Mouse (Mus musculus): ENCODE results near the gene Slc36a4. TPM values are rescaled to one million over a fixed set of nuclear protein-coding genes. Genes with fewer than 3 reads are reported as not detected.

Gene Slc36a4
- polyA plus RNA-seq, 1 experiment from 2014 or later = 12.3 TPM

DNA sequence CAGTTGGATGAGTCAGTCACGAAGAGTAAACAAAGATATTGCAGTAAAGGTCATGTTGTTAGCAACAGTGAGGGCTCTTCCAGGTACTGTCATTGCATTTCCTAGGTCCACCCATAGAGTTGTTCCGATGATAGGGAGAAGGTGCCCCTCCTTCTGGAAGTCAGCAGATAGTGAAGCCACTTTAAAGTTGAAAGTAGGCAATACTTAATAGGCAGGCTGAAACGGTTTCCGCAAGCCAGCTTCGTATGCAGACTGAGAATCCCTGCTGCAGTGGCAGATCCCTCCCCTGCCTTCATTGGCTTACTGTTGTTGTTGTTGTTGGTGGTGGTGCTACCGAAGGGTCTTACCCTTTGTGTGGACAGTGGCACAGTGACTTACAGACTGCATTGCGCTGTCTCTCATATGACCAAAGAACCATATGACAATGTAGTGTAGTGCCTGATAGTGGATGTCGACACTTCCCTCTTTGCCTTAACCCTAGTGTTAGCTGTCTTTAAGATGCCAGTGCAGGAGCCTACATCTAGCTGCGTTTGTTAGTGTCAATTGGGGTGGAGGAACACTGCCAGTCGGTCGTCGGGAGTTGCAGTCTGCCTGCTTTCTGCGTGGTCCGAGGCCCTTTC is 449 bp upstream of the Slc36a4 start:
- H3K36me3 ChIP-seq = no peaks in the 10 kb centered on the region
- peak overlapping the region; percentile 73 for H3K4me2 ChIP-seq
- H3K9ac ChIP-seq = peak overlapping the region; percentile 71
- no peaks in the 10 kb centered on the region for H3K27me3 ChIP-seq
- H3K4me1 ChIP-seq = 0 out of 2 replicates have a peak, but pooled peaks cover 12% of the 10 kb centered on the region
- H3K9me3 ChIP-seq = no peaks in the 10 kb centered on the region
- no peak overlapping the region for H3K27ac ChIP-seq
- H3K4me3 ChIP-seq = peak overlapping the region; percentile 71
- peak; percentile 52; the same call in 1 of the 2 replicates for ATAC-seq (ENCODE audit: borderline replicate concordance, extremely low read depth, low FRiP score, low TSS enrichment)
- 11% methylated on average over 14 of the region's 14 CpGs for WGBS

DNA sequence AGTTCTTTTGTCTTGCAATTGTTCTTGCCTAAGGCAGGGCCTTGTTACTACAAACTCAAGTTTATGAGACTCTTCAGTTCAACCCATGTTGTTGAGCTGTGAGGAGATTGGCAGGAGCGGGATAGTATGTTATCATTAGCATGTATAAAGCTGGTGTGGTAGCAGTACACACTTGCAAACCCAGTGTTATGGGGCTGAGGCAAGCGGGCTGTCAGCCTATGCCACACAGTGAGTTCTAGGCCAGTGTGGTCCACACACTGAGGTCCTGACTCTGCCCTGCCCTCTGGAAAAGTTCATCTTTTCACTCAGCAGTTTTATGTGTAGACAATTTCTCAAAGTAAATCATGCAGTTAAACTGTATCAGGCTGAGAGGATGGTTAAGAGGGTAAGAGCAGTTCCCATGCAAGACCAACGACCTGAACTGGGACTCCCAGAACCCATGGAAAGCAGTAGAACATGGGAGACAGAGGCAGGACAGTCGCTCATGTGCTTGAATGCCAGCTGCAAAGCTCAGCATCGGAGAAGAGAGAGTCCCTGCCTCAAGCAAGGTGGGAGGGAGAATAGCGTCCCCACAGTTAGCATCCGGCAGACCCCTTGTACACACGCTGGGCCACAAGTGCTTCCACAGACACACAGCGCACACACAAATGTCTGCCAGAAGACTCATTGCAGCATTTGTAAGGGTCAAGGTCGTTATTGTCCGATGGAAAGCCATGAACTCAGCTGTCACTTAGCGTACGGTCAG is 1.5 kb downstream of the Slc36a4 start:
- no peak overlapping the region for H3K9ac ChIP-seq
- H3K9me3 ChIP-seq = no peaks in the 10 kb centered on the region
- H3K27ac ChIP-seq = no peak overlapping the region
- no peak overlapping the region for H3K4me3 ChIP-seq
- WGBS = 85% methylated on average over 13 of the region's 13 CpGs
- H3K27me3 ChIP-seq = no peaks in the 10 kb centered on the region
- ATAC-seq (ENCODE audit: borderline replicate concordance, extremely low read depth, low FRiP score, low TSS enrichment) = no peak
- 0 out of 2 replicates have a peak, but pooled peaks cover 12% of the 10 kb centered on the region for H3K4me1 ChIP-seq
- H3K4me2 ChIP-seq = peak overlapping the region; percentile 73; the same call in 1 of the 2 replicates
- no peaks in the 10 kb centered on the region for H3K36me3 ChIP-seq

DNA sequence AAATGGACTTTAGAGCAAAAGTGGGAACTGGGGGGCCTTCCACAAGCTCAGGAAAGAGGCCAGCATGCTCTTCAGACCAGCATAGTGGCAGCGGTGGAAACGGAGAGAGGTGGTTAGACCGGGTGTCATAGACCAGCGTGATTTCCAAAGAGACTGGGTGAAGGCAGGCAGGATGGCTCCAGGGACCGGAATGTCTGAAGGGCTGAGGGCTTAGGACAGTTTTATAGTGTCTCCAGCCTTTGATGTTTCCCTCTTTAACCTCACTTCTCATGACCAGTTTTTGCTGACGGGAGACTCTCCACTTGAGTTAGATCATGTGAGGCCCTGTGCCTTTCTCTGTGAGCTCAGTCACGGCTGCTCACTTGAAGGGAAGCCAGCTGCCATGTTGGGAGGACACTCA is 2.1 kb downstream of the Slc36a4 start:
- no peaks in the 10 kb centered on the region for H3K9me3 ChIP-seq
- 89% methylated on average over 7 of the region's 7 CpGs for whole genome bisulfite sequencing
- no peak for ATAC-seq (ENCODE audit: borderline replicate concordance, extremely low read depth, low FRiP score, low TSS enrichment)

DNA sequence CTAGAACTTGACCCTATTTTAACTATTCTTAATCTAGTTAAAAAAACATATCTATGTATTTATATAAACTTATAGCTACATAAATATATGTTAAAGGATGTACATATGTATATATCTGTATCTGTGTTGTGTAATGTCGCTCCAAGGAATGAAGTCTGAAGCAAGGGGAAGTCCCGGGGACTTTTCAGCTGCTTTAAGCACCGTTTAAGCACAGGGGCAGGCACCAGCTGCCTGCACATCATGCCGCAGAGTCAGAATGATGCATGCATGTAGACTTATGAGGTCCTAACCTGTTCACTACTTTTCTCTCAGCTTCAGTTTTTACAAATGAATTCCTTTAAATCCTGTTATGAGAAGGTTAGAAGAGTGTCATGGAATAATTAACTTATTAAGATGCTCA is 5.3 kb downstream of the Slc36a4 start:
- Histone ChIP-seq H3K36me3 (no peaks in the 10 kb centered on the region), H3K9me3 (no peaks in the 10 kb centered on the region), H3K27me3 (no peaks in the 10 kb centered on the region), H3K4me1 (0 out of 2 replicates have a peak, but pooled peaks cover 7% of the 10 kb centered on the region), H3K4me2 (no peak overlapping the region), H3K4me3 (no peak overlapping the region), H3K27ac (no peak overlapping the region), H3K9ac (no peak overlapping the region)
- ATAC-seq (ENCODE audit: borderline replicate concordance, extremely low read depth, low FRiP score, low TSS enrichment) = no peak
- WGBS = 71% methylated on average over 4 of the region's 4 CpGs

More for the DNA sequence above, 2.1 kb downstream of the Slc36a4 start:
- no peak overlapping the region for H3K9ac ChIP-seq
- H3K4me3 ChIP-seq = no peak overlapping the region
- H3K27ac ChIP-seq = no peak overlapping the region
- no peaks in the 10 kb centered on the region for H3K36me3 ChIP-seq
- no peaks in the 10 kb centered on the region for H3K27me3 ChIP-seq
- 0 out of 2 replicates have a peak, but pooled peaks cover 12% of the 10 kb centered on the region for H3K4me1 ChIP-seq
- no peak overlapping the region for H3K4me2 ChIP-seq

DNA sequence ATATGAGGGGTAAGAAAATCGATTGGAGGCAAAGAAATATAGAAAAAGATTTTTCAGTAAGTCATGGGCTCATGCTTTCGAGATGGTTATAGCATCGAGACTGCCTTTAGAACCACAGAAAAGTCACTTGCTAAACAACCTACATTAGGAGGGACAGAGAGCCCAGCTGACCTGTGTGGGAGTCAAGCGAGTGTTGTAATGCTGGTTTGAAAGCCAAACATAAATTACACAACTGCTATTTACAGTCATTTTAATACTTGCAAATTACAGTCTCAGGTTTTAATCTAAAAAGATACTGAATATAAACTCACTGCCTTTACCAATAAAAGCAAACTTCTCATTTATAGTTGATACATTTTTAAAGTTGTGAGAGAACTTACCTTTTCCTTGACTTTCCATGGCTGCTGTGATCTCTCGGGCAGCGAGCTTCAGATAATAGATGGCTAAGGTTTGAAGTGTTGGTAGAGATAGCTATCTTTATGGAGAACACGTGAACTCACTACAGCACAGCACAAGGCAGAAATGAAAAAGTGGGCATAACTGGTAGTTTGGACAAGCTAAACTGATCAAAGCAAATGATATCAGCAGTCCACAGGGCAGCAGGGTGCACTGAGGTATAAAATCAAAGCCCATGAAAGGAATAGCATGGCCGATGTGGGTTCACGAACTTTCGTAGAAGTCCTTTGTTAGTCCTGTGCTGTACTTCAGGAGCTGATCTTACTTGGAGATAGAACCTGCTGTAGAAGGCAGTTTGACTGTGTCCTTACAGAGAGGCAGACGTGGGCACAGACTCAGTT is 5.9 kb downstream of the Slc36a4 start:
- H3K27me3 ChIP-seq = no peaks in the 10 kb centered on the region
- H3K9me3 ChIP-seq = no peaks in the 10 kb centered on the region
- 77% methylated on average over 11 of the region's 11 CpGs for WGBS
- H3K36me3 ChIP-seq = no peaks in the 10 kb centered on the region
- 0 out of 2 replicates have a peak, but pooled peaks cover 7% of the 10 kb centered on the region for H3K4me1 ChIP-seq
- no peak overlapping the region for H3K4me3 ChIP-seq
- no peak overlapping the region for H3K9ac ChIP-seq
- no peak for ATAC-seq (ENCODE audit: borderline replicate concordance, extremely low read depth, low FRiP score, low TSS enrichment)
- no peak overlapping the region for H3K27ac ChIP-seq
- H3K4me2 ChIP-seq = no peak overlapping the region

DNA sequence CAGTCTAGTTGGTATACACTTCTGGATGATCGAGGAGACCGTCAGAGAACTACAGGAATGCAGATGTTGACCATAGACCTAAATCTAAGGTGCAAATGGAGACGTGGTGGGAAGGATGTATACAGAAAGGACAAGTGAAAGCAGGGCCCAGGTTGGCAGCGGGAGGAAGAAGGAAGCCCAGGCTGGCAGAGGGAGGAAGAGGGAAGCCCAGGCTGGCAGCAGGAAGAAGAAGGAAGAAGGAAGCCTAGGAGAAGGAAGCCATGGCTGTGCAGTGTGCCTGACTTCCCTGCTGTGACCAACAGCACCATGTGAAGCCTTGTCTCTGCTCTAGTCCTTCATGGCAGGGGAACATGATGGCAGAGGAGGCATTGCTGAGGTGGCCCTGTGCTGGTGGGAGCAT is 7.8 kb downstream of the Slc36a4 start:
- no peak overlapping the region for H3K9ac ChIP-seq
- H3K4me1 ChIP-seq = no peaks in the 10 kb centered on the region
- H3K27ac ChIP-seq = no peak overlapping the region
- H3K4me3 ChIP-seq = no peak overlapping the region
- no peaks in the 10 kb centered on the region for H3K36me3 ChIP-seq
- H3K9me3 ChIP-seq = no peaks in the 10 kb centered on the region
- no peaks in the 10 kb centered on the region for H3K27me3 ChIP-seq
- H3K4me2 ChIP-seq = no peak overlapping the region
- 86% methylated on average over 4 of the region's 4 CpGs for WGBS
- no peak for ATAC-seq (ENCODE audit: borderline replicate concordance, extremely low read depth, low FRiP score, low TSS enrichment)

DNA sequence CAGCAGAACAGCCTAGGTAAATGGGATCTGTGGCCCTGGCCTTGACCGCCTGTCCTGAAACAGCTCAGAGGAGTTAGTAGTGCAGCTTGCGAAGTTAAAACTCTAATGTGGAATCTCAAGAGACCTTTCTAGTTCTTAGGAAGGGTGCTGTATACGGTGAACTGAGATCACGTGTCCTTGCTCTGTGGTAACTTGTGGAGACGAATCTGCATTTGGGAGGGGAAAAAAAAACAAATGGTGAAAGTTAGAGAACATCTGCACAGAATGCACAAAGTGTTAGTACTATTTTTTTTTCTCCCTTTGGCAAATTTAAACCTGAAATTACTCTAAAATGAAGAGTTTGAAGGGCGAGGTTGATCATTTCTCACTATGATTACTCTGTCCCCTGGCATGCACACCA is 8.8 kb downstream of the Slc36a4 start:
- no peaks in the 10 kb centered on the region for H3K4me1 ChIP-seq
- WGBS = 77% methylated on average over 6 of the region's 6 CpGs
- no peak for ATAC-seq (ENCODE audit: borderline replicate concordance, extremely low read depth, low FRiP score, low TSS enrichment)
- no peak overlapping the region for H3K4me3 ChIP-seq
- H3K9me3 ChIP-seq = no peaks in the 10 kb centered on the region
- no peak overlapping the region for H3K4me2 ChIP-seq
- no peak overlapping the region for H3K9ac ChIP-seq
- no peak overlapping the region for H3K27ac ChIP-seq
- peaks cover under 1% of the 10 kb centered on the region; the same call in 1 of the 2 replicates for H3K36me3 ChIP-seq
- no peaks in the 10 kb centered on the region for H3K27me3 ChIP-seq

DNA sequence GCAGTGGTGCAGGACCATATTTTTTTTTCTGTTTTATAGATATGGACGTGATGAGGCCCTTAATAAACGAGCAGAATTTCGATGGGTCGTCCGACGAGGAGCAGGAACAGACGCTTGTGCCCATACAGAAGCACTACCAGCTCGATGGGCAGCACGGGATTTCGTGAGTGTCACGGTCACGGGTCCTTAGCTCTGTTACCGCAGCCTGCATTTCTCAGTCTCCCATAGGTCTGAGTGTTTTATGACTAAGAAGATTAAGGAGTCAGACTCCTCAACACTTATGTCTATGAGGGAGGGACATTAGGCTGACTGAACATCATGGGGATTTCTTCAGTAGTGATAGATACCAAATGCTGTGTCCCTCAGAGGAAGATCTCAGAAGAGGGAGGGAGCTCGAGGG is 10.1 kb downstream of the Slc36a4 start:
- no peaks in the 10 kb centered on the region for H3K27me3 ChIP-seq
- WGBS = 84% methylated on average over 14 of the region's 14 CpGs
- ATAC-seq (ENCODE audit: borderline replicate concordance, extremely low read depth, low FRiP score, low TSS enrichment) = no peak

DNA sequence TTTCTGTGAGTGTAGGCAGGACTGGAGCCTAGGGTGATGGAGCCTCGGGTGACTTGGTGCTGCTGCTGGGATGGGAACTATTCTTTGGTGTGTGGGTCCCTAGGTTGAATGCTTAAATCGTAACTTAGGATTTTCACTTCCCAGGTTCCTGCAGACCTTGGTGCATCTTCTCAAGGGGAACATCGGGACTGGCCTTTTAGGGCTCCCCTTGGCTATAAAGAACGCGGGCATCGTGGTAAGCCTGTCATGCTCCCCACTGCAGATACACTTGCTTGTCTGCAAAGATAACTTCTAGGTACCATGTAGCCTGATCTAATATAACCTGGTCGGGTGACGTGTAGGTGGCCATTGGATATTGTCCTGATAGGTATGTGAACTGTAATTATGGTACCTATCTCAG is 11.0 kb downstream of the Slc36a4 start:
- Histone ChIP-seq H3K9ac (no peak overlapping the region), H3K27ac (no peak overlapping the region), H3K4me3 (no peak overlapping the region), H3K9me3 (no peaks in the 10 kb centered on the region), H3K36me3 (peaks cover 7% of the 10 kb centered on the region; the same call in 1 of the 2 replicates), H3K4me2 (no peak overlapping the region), H3K27me3 (no peaks in the 10 kb centered on the region), H3K4me1 (no peaks in the 10 kb centered on the region)
- no peak for ATAC-seq (ENCODE audit: borderline replicate concordance, extremely low read depth, low FRiP score, low TSS enrichment)
- 91% methylated on average over 8 of the region's 8 CpGs for WGBS

More for the DNA sequence above, 10.1 kb downstream of the Slc36a4 start:
- no peak overlapping the region for H3K4me3 ChIP-seq
- no peak overlapping the region for H3K27ac ChIP-seq
- no peak overlapping the region for H3K4me2 ChIP-seq
- H3K36me3 ChIP-seq = peaks cover 7% of the 10 kb centered on the region; the same call in 1 of the 2 replicates
- no peaks in the 10 kb centered on the region for H3K9me3 ChIP-seq
- H3K9ac ChIP-seq = no peak overlapping the region
- no peaks in the 10 kb centered on the region for H3K4me1 ChIP-seq

DNA sequence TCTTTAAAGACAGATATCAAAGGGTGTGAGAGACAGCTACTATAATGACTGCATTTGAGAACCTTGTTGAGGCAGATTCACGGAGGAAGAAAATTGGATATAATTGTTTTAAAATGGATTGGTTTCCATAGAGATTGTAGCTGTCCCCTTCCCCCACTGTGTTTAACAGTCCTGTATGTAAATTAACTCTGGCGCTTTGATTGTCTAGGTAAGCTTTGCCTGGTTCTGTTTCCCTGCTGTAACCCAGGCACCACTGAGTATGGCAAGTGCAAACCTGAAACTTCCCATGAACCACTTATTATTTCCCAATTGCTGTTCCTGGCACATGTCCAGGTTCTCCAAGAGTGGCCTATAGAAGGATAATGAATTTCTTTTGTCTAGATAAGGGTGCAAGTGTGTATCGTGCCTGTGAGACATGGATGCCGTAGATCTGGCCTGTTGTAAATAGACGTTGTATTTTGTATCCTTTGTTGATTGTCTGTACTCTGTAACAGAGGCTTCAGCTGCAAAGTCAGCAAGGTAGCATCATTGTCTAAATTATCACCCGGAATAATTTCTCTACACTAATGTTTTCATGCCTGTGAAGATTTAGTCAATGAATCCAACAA is 11.8 kb downstream of the Slc36a4 start:
- 57% methylated on average over 6 of the region's 6 CpGs for WGBS
- Histone ChIP-seq H3K9me3 (no peaks in the 10 kb centered on the region), H3K27me3 (no peaks in the 10 kb centered on the region), H3K4me2 (no peak overlapping the region), H3K4me1 (no peaks in the 10 kb centered on the region), H3K36me3 (peaks cover 7% of the 10 kb centered on the region; the same call in 1 of the 2 replicates), H3K9ac (no peak overlapping the region), H3K27ac (no peak overlapping the region), H3K4me3 (no peak overlapping the region)
- ATAC-seq (ENCODE audit: borderline replicate concordance, extremely low read depth, low FRiP score, low TSS enrichment) = no peak

DNA sequence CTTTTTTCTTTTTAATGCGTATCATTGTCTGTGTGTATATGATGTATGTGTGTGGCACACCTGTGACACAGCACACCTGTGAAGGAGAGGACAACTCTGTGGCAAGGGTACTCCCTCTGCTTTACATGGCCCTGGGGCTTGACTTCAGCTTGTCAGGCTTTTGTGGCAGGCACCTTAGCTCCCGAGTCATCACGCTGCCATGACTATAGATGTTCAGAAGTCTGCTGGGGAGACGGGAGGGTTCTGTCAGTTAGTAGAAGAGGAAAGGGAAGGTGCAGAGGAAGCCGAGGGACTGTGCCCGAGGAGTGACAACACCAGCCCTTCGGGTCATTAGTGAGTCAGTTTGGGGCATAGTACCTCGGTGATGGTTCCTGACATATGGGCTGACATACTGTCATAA is 13.0 kb downstream of the Slc36a4 start:
- H3K36me3 ChIP-seq = peaks cover 17% of the 10 kb centered on the region
- WGBS = 76% methylated on average over 8 of the region's 8 CpGs
- no peak for ATAC-seq (ENCODE audit: borderline replicate concordance, extremely low read depth, low FRiP score, low TSS enrichment)

More for the DNA sequence above, 13.0 kb downstream of the Slc36a4 start:
- H3K27me3 ChIP-seq = no peaks in the 10 kb centered on the region
- H3K4me2 ChIP-seq = no peak overlapping the region
- no peak overlapping the region for H3K27ac ChIP-seq
- H3K4me1 ChIP-seq = no peaks in the 10 kb centered on the region
- H3K4me3 ChIP-seq = no peak overlapping the region
- H3K9ac ChIP-seq = no peak overlapping the region
- no peaks in the 10 kb centered on the region for H3K9me3 ChIP-seq
